Mouse (Mus musculus) myocyte (in vitro differentiated cells): Measurements from ENCODE around the gene Dnal1.

Experiments used
- CEBPB ChIP-seq: IDR thresholded peaks from 2 replicates; pipeline ENCODE4 v1.6.1; 2011; ENCODE audit warnings: mild to moderate bottlenecking, moderate library complexity; ENCODE audit not compliant: poor library complexity, insufficient read depth, severe bottlenecking
- E2F4 ChIP-seq: IDR thresholded peaks from one replicate; pipeline ENCODE4 v1.6.1; 2011; ENCODE audit warnings: mild to moderate bottlenecking, control low read depth, moderate library complexity; ENCODE audit not compliant: insufficient read depth
- MAX ChIP-seq: IDR thresholded peaks from one replicate; pipeline ENCODE4 v1.6.1; 2011; ENCODE audit warnings: low read depth, mild to moderate bottlenecking, control low read depth
- MYOD1 ChIP-seq, 3 experiments: IDR thresholded peaks; one replicate each; pipeline ENCODE4 v1.6.1; 2011; ENCODE audit warnings: control low read depth in 2 of 3, low read depth in 2 of 3, mild to moderate bottlenecking in 2 of 3, moderate library complexity in 1 of 3; ENCODE audit not compliant: insufficient read length in 2 of 3, control insufficient read depth in 1 of 3
- MYOG ChIP-seq, 3 experiments: IDR thresholded peaks; one replicate each; pipeline ENCODE4 v1.6.1; 2011; ENCODE audit warnings: control low read depth in 2 of 3, low read depth in 2 of 3, mild to moderate bottlenecking in 2 of 3; ENCODE audit not compliant: insufficient read length in 2 of 3, control insufficient read depth in 1 of 3, insufficient read depth in 1 of 3
- POLR2A ChIP-seq: IDR thresholded peaks from one replicate; pipeline ENCODE4 v1.6.1; 2011; ENCODE audit warnings: low read depth, mild to moderate bottlenecking, control low read depth, moderate library complexity; ENCODE audit not compliant: insufficient read length
- POLR2AphosphoS2 ChIP-seq: IDR thresholded peaks from one replicate; pipeline ENCODE4 v1.6.1; 2011; ENCODE audit warnings: low read depth, control low read depth; ENCODE audit not compliant: insufficient read length
- REST ChIP-seq: IDR thresholded peaks from one replicate; pipeline ENCODE4 v1.6.1; 2011; ENCODE audit warnings: mild to moderate bottlenecking, control low read depth, moderate library complexity; ENCODE audit not compliant: insufficient read depth, insufficient read length
- SRF ChIP-seq: IDR thresholded peaks from one replicate; pipeline ENCODE4 v1.6.1; 2011; ENCODE audit warnings: low read depth; ENCODE audit not compliant: control insufficient read depth, insufficient read length
- TCF12 ChIP-seq: IDR thresholded peaks from one replicate; pipeline ENCODE4 v1.6.1; 2011; ENCODE audit warnings: mild to moderate bottlenecking, control low read depth; ENCODE audit not compliant: poor library complexity, insufficient read depth, severe bottlenecking
- TCF3 ChIP-seq: IDR thresholded peaks from one replicate; pipeline ENCODE4 v1.6.1; 2011; ENCODE audit warnings: low read depth, control low read depth; ENCODE audit not compliant: insufficient read length
- USF1 ChIP-seq: IDR thresholded peaks from one replicate; pipeline ENCODE4 v1.6.1; 2011; ENCODE audit warnings: low read depth, mild to moderate bottlenecking, control low read depth, moderate library complexity

- TF ChIP-seq TCF12 (no peak), POLR2AphosphoS2 (no peak), POLR2A (no peak), E2F4 (no peak), CEBPB (no peak), MAX (no peak), USF1 (no peak), MYOD1 (IDR thresholded peaks at IDR 0.05; ENCODE audit: control insufficient read depth in 1 of 3, insufficient read length in 2 of 3, low read depth in 2 of 3) (no peak), MYOG (IDR thresholded peaks at IDR 0.05; ENCODE audit: control insufficient read depth in 1 of 3, insufficient read depth in 1 of 3, insufficient read length in 2 of 3, low read depth in 2 of 3) (no peak), SRF (no peak), REST (no peak), TCF3 (no peak)
Measured at GRCm38 (mm10) chr12:84172862-84173261, 58.7 kb downstream of the Dnal1 start.
